Mouse (Mus musculus) forebrain, embryonic 10.5 days (tissue): Measurements from ENCODE around the gene 1700030J22Rik. TPM values are rescaled to one million over a fixed set of nuclear protein-coding genes. Genes with fewer than 3 reads are reported as not detected.
A peak's percentile ranks its signal among the peaks of the same experiment; 100 is the strongest.

Experiments
- DNase-seq: peaks from one replicate; pipeline ENCODE4 v3.0.0-alpha.2; 2017; ENCODE audit warnings: low spot score; ENCODE audit errors: extremely low spot score
- H3K27ac ChIP-seq: fragments of 300-500 bp; sonication (generic); 2 replicates; pipeline ENCODE4 v1.5.1; 2016; ENCODE audit warnings: mild to moderate bottlenecking
- H3K27me3 ChIP-seq: fragments of 300-500 bp; sonication (generic); 2 replicates; pipeline ENCODE4 v1.6.1; 2016; ENCODE audit warnings: mild to moderate bottlenecking; ENCODE audit not compliant: poor library complexity, severe bottlenecking
- H3K36me3 ChIP-seq: fragments of 300-500 bp; sonication (generic); replicated peaks from 2 replicates; pipeline ENCODE4 v1.6.1; 2016; ENCODE audit warnings: mild to moderate bottlenecking, moderate library complexity
- H3K4me1 ChIP-seq: fragments of 300-500 bp; sonication (generic); 2 replicates; pipeline ENCODE4 v1.6.1; 2016
- H3K4me3 ChIP-seq: fragments of 300-500 bp; sonication (generic); 2 replicates; pipeline ENCODE4 v1.5.1; 2016; ENCODE audit warnings: mild to moderate bottlenecking, moderate library complexity
- H3K9me3 ChIP-seq: fragments of 300-500 bp; sonication (generic); 2 replicates; pipeline ENCODE4 v1.6.1; 2016; ENCODE audit warnings: mild to moderate bottlenecking, moderate library complexity
- WGBS: fragments of 180-500 bp; shearing (Covaris S2); methylation state at CpG from one replicate; pipeline ENCODE4 v1.1.7; 2016; 5-methylcytosine and 5-hydroxymethylcytosine counted together
- polyA plus RNA-seq: library from polyadenylated mRNA; unstranded; fragments of >200 nt; fragmentation: Nextera tagmentation; extraction: Ambion mirVana; gene quantifications from 2 replicates; pipeline ENCODE4 v1.2.1, GENCODE M21; 2016

1700030J22Rik gene
- polyA plus RNA-seq, 1 experiment from 2014 or later: 2.4 TPM

- no peak for DNase-seq
- H3K36me3 ChIP-seq: peaks cover 45% of the 10 kb centered on the region
- H3K27me3 ChIP-seq: no peaks in the 10 kb centered on the region
- no peaks in the 10 kb centered on the region for H3K9me3 ChIP-seq
- 0 out of 2 replicates have a peak overlapping the region, but pooled peaks have one; percentile 65 for H3K4me3 ChIP-seq
- H3K4me1 ChIP-seq: peaks cover 28% of the 10 kb centered on the region
- H3K27ac ChIP-seq: no peak overlapping the region
- WGBS: 64% methylated on average over 8 of the region's 8 CpGs
Measured at GRCm38 (mm10) chr8:116991241-116991640, 12.5 kb upstream of the 1700030J22Rik start.

- H3K4me3 ChIP-seq: no peak overlapping the region
- H3K27me3 ChIP-seq: no peaks in the 10 kb centered on the region
- H3K36me3 ChIP-seq: peaks cover 59% of the 10 kb centered on the region
- 93% methylated on average over 3 of the region's 3 CpGs for WGBS
- no peaks in the 10 kb centered on the region for H3K9me3 ChIP-seq
- peaks cover 28% of the 10 kb centered on the region for H3K4me1 ChIP-seq
- DNase-seq: no peak
- H3K27ac ChIP-seq: no peak overlapping the region
Measured at GRCm38 (mm10) chr8:116989842-116990241, 11.1 kb upstream of the 1700030J22Rik start.

GRCm38 (mm10) chr8:116980117-116980516 lies 1.4 kb upstream of the 1700030J22Rik start:
- H3K9me3 ChIP-seq: no peaks in the 10 kb centered on the region
- H3K27ac ChIP-seq: no peak overlapping the region
- no peak overlapping the region for H3K4me3 ChIP-seq
- peaks cover 40% of the 10 kb centered on the region for H3K36me3 ChIP-seq
- H3K4me1 ChIP-seq: peaks cover 29% of the 10 kb centered on the region
- DNase-seq: peak; percentile 70
- no peaks in the 10 kb centered on the region for H3K27me3 ChIP-seq
- WGBS: 19% methylated on average over 4 of the region's 4 CpGs

GRCm38 (mm10) chr8:116978052-116978451 lies 707 bp downstream of the 1700030J22Rik start:
- H3K4me3 ChIP-seq: peak overlapping the region; percentile 74
- WGBS: 38% methylated on average over 8 of the region's 8 CpGs
- no peaks in the 10 kb centered on the region for H3K9me3 ChIP-seq
- no peak for DNase-seq
- no peaks in the 10 kb centered on the region for H3K27me3 ChIP-seq
- peaks cover 19% of the 10 kb centered on the region for H3K36me3 ChIP-seq
- H3K27ac ChIP-seq: peak overlapping the region; percentile 81
- H3K4me1 ChIP-seq: peaks cover 32% of the 10 kb centered on the region

GRCm38 (mm10) chr8:116975606-116976005 lies 3.2 kb downstream of the 1700030J22Rik start:
- Histone ChIP-seq H3K36me3 (no peaks in the 10 kb centered on the region), H3K4me3 (no peak overlapping the region), H3K4me1 (peaks cover 32% of the 10 kb centered on the region), H3K27me3 (no peaks in the 10 kb centered on the region), H3K9me3 (no peaks in the 10 kb centered on the region), H3K27ac (no peak overlapping the region)
- 64% methylated on average over 5 of the region's 5 CpGs for WGBS
- no peak for DNase-seq

GRCm38 (mm10) chr8:116975066-116975465 lies 3.7 kb downstream of the 1700030J22Rik start:
- no peak overlapping the region for H3K4me3 ChIP-seq
- no peaks in the 10 kb centered on the region for H3K36me3 ChIP-seq
- DNase-seq: no peak
- WGBS: 35% methylated on average over 5 of the region's 5 CpGs
- no peaks in the 10 kb centered on the region for H3K27me3 ChIP-seq
- H3K9me3 ChIP-seq: no peaks in the 10 kb centered on the region
- no peak overlapping the region for H3K27ac ChIP-seq
- peaks cover 31% of the 10 kb centered on the region for H3K4me1 ChIP-seq

GRCm38 (mm10) chr8:116969531-116969930 lies 9.2 kb downstream of the 1700030J22Rik start:
- Histone ChIP-seq H3K27me3 (no peaks in the 10 kb centered on the region), H3K4me1 (no peaks in the 10 kb centered on the region), H3K36me3 (no peaks in the 10 kb centered on the region), H3K4me3 (no peak overlapping the region), H3K9me3 (no peaks in the 10 kb centered on the region), H3K27ac (no peak overlapping the region)
- WGBS: 91% methylated on average over 6 of the region's 6 CpGs
- DNase-seq: no peak

GRCm38 (mm10) chr8:116954415-116954814 lies 24.3 kb downstream of the 1700030J22Rik start:
- no peaks in the 10 kb centered on the region for H3K9me3 ChIP-seq
- 94% methylated on average over 9 of the region's 9 CpGs for WGBS
- H3K4me3 ChIP-seq: no peak overlapping the region
- no peak overlapping the region for H3K27ac ChIP-seq
- no peak for DNase-seq
- no peaks in the 10 kb centered on the region for H3K27me3 ChIP-seq
- H3K36me3 ChIP-seq: peaks cover 66% of the 10 kb centered on the region
- H3K4me1 ChIP-seq: no peaks in the 10 kb centered on the region

- DNase-seq: no peak
- Histone ChIP-seq H3K36me3 (peaks cover 46% of the 10 kb centered on the region), H3K4me3 (no peak overlapping the region), H3K4me1 (no peaks in the 10 kb centered on the region), H3K27me3 (no peaks in the 10 kb centered on the region), H3K27ac (no peak overlapping the region), H3K9me3 (no peaks in the 10 kb centered on the region)
- WGBS: 91% methylated on average over 8 of the region's 8 CpGs
Measured at GRCm38 (mm10) chr8:116952428-116952827, 26.3 kb downstream of the 1700030J22Rik start.

- H3K4me1 ChIP-seq: no peaks in the 10 kb centered on the region
- peaks cover 42% of the 10 kb centered on the region for H3K36me3 ChIP-seq
- no peaks in the 10 kb centered on the region for H3K27me3 ChIP-seq
- H3K4me3 ChIP-seq: no peak overlapping the region
- H3K9me3 ChIP-seq: no peaks in the 10 kb centered on the region
- DNase-seq: no peak
- WGBS: 92% methylated on average over 2 of the region's 2 CpGs
- no peak overlapping the region for H3K27ac ChIP-seq
Measured at GRCm38 (mm10) chr8:116951778-116952177, 27.0 kb downstream of the 1700030J22Rik start.

- Histone ChIP-seq H3K4me1 (peaks cover 3% of the 10 kb centered on the region), H3K27ac (no peak overlapping the region), H3K27me3 (no peaks in the 10 kb centered on the region), H3K9me3 (no peaks in the 10 kb centered on the region), H3K4me3 (no peak overlapping the region), H3K36me3 (peaks cover 38% of the 10 kb centered on the region)
- WGBS: 85% methylated on average over 5 of the region's 5 CpGs
- no peak for DNase-seq
Measured at GRCm38 (mm10) chr8:116951369-116951768, 27.4 kb downstream of the 1700030J22Rik start.

- peaks cover 32% of the 10 kb centered on the region for H3K4me1 ChIP-seq
- no peaks in the 10 kb centered on the region for H3K9me3 ChIP-seq
- 91% methylated on average over 7 of the region's 7 CpGs for WGBS
- no peak overlapping the region for H3K27ac ChIP-seq
- no peak overlapping the region for H3K4me3 ChIP-seq
- H3K27me3 ChIP-seq: no peaks in the 10 kb centered on the region
- H3K36me3 ChIP-seq: peaks cover 8% of the 10 kb centered on the region
- DNase-seq: no peak
Measured at GRCm38 (mm10) chr8:116947589-116947988, 31.2 kb downstream of the 1700030J22Rik start.

- WGBS: 89% methylated on average over 6 of the region's 6 CpGs
Measured at GRCm38 (mm10) chr8:116946851-116947250, 31.9 kb downstream of the 1700030J22Rik start.

More at GRCm38 (mm10) chr8:116946851-116947250, 31.9 kb downstream of the 1700030J22Rik start:
- peaks cover 32% of the 10 kb centered on the region for H3K4me1 ChIP-seq
- no peak for DNase-seq
- H3K9me3 ChIP-seq: no peaks in the 10 kb centered on the region
- H3K27me3 ChIP-seq: no peaks in the 10 kb centered on the region
- H3K36me3 ChIP-seq: peaks cover 8% of the 10 kb centered on the region
- H3K4me3 ChIP-seq: no peak overlapping the region
- no peak overlapping the region for H3K27ac ChIP-seq
